8 mouse cellular contexts compared by ENCODE assay signal in genomic region chr17:24687146-24687595, GRCm38 (mm10). TPM values are rescaled to one million over a fixed set of nuclear protein-coding genes. Genes with fewer than 3 reads are reported as not detected.
A peak's percentile ranks its signal among the peaks of the same experiment; 100 is the strongest.
DNase-seq lines count a peak whose midpoint lies in the region; ATAC-seq and TF ChIP-seq lines count a peak whose summit lies in the region.

No protein-coding gene starts in this region.

- H3K27me3 ChIP-seq in heart, embryonic 11.5 days (ENCODE audit: control insufficient read depth, insufficient read depth, low read length) = peaks cover 45% of the 10 kb centered on the region
- peaks cover 14% of the 10 kb centered on the region for H3K27me3 ChIP-seq in kidney, postnatal 0 days (ENCODE audit: insufficient read depth, low read length)

- H3K4me2 ChIP-seq in heart, embryonic 11.5 days = peak overlapping the region; percentile 71
- peak overlapping the region; percentile 61 for H3K4me2 ChIP-seq in kidney, postnatal 0 days (ENCODE audit: low read length)

- no peak overlapping the region for H3K27ac ChIP-seq in heart, embryonic 11.5 days (ENCODE audit: low read depth, low read length)
- H3K27ac ChIP-seq in kidney, postnatal 0 days = no peak overlapping the region

- H3K36me3 ChIP-seq in heart, embryonic 11.5 days (ENCODE audit: control insufficient read depth, insufficient read depth, low read length) = no peaks in the 10 kb centered on the region
- 0 out of 2 replicates have a peak, but pooled peaks cover 2% of the 10 kb centered on the region for H3K36me3 ChIP-seq in kidney, postnatal 0 days (ENCODE audit: insufficient read depth, low read length)

- peak overlapping the region; percentile 37 for H3K4me3 ChIP-seq in heart, embryonic 11.5 days (ENCODE audit: low read depth, low read length)
- H3K4me3 ChIP-seq in kidney, postnatal 0 days (replicated peaks; ENCODE audit: low read depth, low read length) = peak overlapping the region; percentile 32

- peak overlapping the region; percentile 46; the same call in 1 of the 2 replicates for H3K9ac ChIP-seq in heart, embryonic 11.5 days (ENCODE audit: low read depth, low read length)
- peak overlapping the region; percentile 40 for H3K9ac ChIP-seq in kidney, postnatal 0 days (ENCODE audit: low read depth, low read length)

- ATAC-seq in heart, embryonic 11.5 days (replicated peaks; ENCODE audit: insufficient number of reproducible peaks, low FRiP score, low TSS enrichment) = peak; percentile 74
- peak; percentile 52 for ATAC-seq in kidney, postnatal 0 days (replicated peaks; ENCODE audit: low FRiP score, low read depth)

- no peaks in the 10 kb centered on the region for H3K9me3 ChIP-seq in heart, embryonic 11.5 days (replicated peaks; ENCODE audit: control insufficient read depth, low read length)
- no peaks in the 10 kb centered on the region for H3K9me3 ChIP-seq in kidney, postnatal 0 days (replicated peaks; ENCODE audit: low read length)

- intact Hi-C loops in left cerebral cortex, postnatal 14 days (cut with DNase I) = no loop called here

- peak; percentile 20; the same call in 1 of the 2 replicates for TF ChIP-seq CTCF in kidney, postnatal 0 days (IDR thresholded peaks at IDR 0.05; ENCODE audit: low read depth)

- WGBS in heart, embryonic 11.5 days (ENCODE audit: insufficient replicate concordance) = 2% methylated on average over 25 of the region's 25 CpGs
- WGBS in kidney, postnatal 0 days = under 1% methylated on average over 24 of the region's 25 CpGs

- DNase-seq in heart, adult 11 months = peak; percentile 96
- DNase-seq in heart, adult 8-10 months (ENCODE audit: low spot score) = no peak
- peak; percentile 46 for DNase-seq in c-Kit-positive CD71-positive TER-119-negative erythroid progenitor cells, embryonic 14.5 days (ENCODE audit: low read depth)
- no peak for DNase-seq in kidney, postnatal 0 days (ENCODE audit: low spot score)
- DNase-seq in lung, postnatal 4 days = peak; percentile 67 to 70
- DNase-seq in spleen, postnatal 10 days (ENCODE audit: low spot score in 2 of 2) = peak; percentile 46 to 76
- DNase-seq in left cerebral cortex, postnatal 14 days (ENCODE audit: low spot score in 2 of 2) = no peak

- H3K4me1 ChIP-seq in heart, embryonic 11.5 days (ENCODE audit: control insufficient read depth, insufficient read depth, low read length) = peaks cover 8% of the 10 kb centered on the region
- H3K4me1 ChIP-seq in kidney, postnatal 0 days (replicated peaks; ENCODE audit: insufficient read depth, low read length) = peaks cover 15% of the 10 kb centered on the region

RNA-seq across cellular contexts. Expression of gene Syngr3, which starts 2.6 kb away (rescaled TPM):
- total RNA-seq in heart, adult 8-10 months (2022) = under 1 TPM in 2 of 4 experiments, not detected in 2; 0.14 to 0.24 TPM
- polyA plus RNA-seq in heart, embryonic 11.5 days (2014; fragmentation: Nextera tagmentation; extraction: Ambion mirVana) = 0.39 and 0.65 TPM in 2 replicates
- 1.4 and 1.7 TPM in 2 replicates for polyA plus RNA-seq in kidney, postnatal 0 days (2015; fragmentation: Nextera tagmentation; extraction: Ambion mirVana)
- total RNA-seq in left cerebral cortex, postnatal 14 days (2021) = 100 to 1,000 TPM; 228 to 245 TPM

RNA-seq across cellular contexts. Expression of gene Gfer, which starts 8.8 kb away (rescaled TPM):
- 10 to 100 TPM; 20.0 to 22.2 (median 21.1) TPM for total RNA-seq in heart, adult 8-10 months (2022)
- 36.7 and 39.0 TPM in 2 replicates for polyA plus RNA-seq in heart, embryonic 11.5 days (2014; fragmentation: Nextera tagmentation; extraction: Ambion mirVana)
- 43.3 and 47.6 TPM in 2 replicates for polyA plus RNA-seq in kidney, postnatal 0 days (2015; fragmentation: Nextera tagmentation; extraction: Ambion mirVana)
- total RNA-seq in left cerebral cortex, postnatal 14 days (2021) = 10 to 100 TPM; 19.0 to 19.1 TPM

RNA-seq across cellular contexts. Expression of gene Noxo1, which starts 8.9 kb away (rescaled TPM):
- total RNA-seq in heart, adult 8-10 months (2022) = under 1 TPM; 0.49 to 0.84 (median 0.58) TPM
- polyA plus RNA-seq in heart, embryonic 11.5 days (2014; fragmentation: Nextera tagmentation; extraction: Ambion mirVana) = 0.49 and 1.1 TPM in 2 replicates
- 2.6 and 2.7 TPM in 2 replicates for polyA plus RNA-seq in kidney, postnatal 0 days (2015; fragmentation: Nextera tagmentation; extraction: Ambion mirVana)
- 1 to 10 TPM; 2.5 to 3.6 TPM for total RNA-seq in left cerebral cortex, postnatal 14 days (2021)

RNA-seq across cellular contexts. Expression of gene Zfp598, which starts 17.7 kb away (rescaled TPM):
- total RNA-seq in heart, adult 8-10 months (2022) = 10 to 100 TPM; 14.3 to 17.0 (median 15.9) TPM
- 19.7 and 22.0 TPM in 2 replicates for polyA plus RNA-seq in heart, embryonic 11.5 days (2014; fragmentation: Nextera tagmentation; extraction: Ambion mirVana)
- 17.5 and 18.1 TPM in 2 replicates for polyA plus RNA-seq in kidney, postnatal 0 days (2015; fragmentation: Nextera tagmentation; extraction: Ambion mirVana)
- 10 to 100 TPM; 37.9 to 39.3 TPM for total RNA-seq in left cerebral cortex, postnatal 14 days (2021)

RNA-seq across cellular contexts. Expression of gene Tbl3, which starts 20.3 kb away (rescaled TPM):
- total RNA-seq in heart, adult 8-10 months (2022) = 10 to 100 TPM; 14.4 to 21.6 (median 17.3) TPM
- polyA plus RNA-seq in heart, embryonic 11.5 days (2014; fragmentation: Nextera tagmentation; extraction: Ambion mirVana) = 50.9 and 54.8 TPM in 2 replicates
- polyA plus RNA-seq in kidney, postnatal 0 days (2015; fragmentation: Nextera tagmentation; extraction: Ambion mirVana) = 50.5 and 57.3 TPM in 2 replicates
- total RNA-seq in left cerebral cortex, postnatal 14 days (2021) = 10 to 100 TPM; 28.5 to 29.2 TPM

Comparison
In these comparisons a context has a peak if more than half of its experiments do, and no peak if none do; other contexts are left out.
1. DNase-seq: peak in heart, adult 11 months (single experiment), c-Kit-positive CD71-positive TER-119-negative erythroid progenitor cells, embryonic 14.5 days (single experiment), lung, postnatal 4 days (2 of 2) and spleen, postnatal 10 days (2 of 2); none in heart, adult 8-10 months (single experiment), kidney, postnatal 0 days (single experiment) and left cerebral cortex, postnatal 14 days (0 of 2).
2. RNA of gene Syngr3, which starts 2.6 kb away (total RNA-seq): 228 to 245 TPM in left cerebral cortex, postnatal 14 days; 0.14 to 0.24 TPM in heart, adult 8-10 months; every median in the first group is over 100 times any median in the second.